Mouse (Mus musculus): ENCODE data around the gene Cyfip2.

The Cyfip2 gene

GRCm38 (mm10) chr11:46307768-46308167, 4.9 kb downstream of the Cyfip2 start:
- no peak for DNase-seq

- DNase-seq: no peak
These were observed 5.9 kb downstream of the Cyfip2 start for GRCm38 (mm10) chr11:46306776-46307175.

GRCm38 (mm10) chr11:46305881-46306520, 6.7 kb downstream of the Cyfip2 start:
- no peak for DNase-seq

GRCm38 (mm10) chr11:46304864-46305710, 7.6 kb downstream of the Cyfip2 start:
- DNase-seq: no peak

- DNase-seq: no peak
These were observed 8.6 kb downstream of the Cyfip2 start for GRCm38 (mm10) chr11:46304093-46304492.

- no peak for DNase-seq
These were observed 10.2 kb downstream of the Cyfip2 start for GRCm38 (mm10) chr11:46302471-46302870.

- DNase-seq: peak; percentile 85
These were observed 10.9 kb downstream of the Cyfip2 start for GRCm38 (mm10) chr11:46301579-46302248.

- peak; percentile 63 for DNase-seq
These were observed 12.8 kb downstream of the Cyfip2 start for GRCm38 (mm10) chr11:46299901-46300300.

GRCm38 (mm10) chr11:46298889-46299785, 13.5 kb downstream of the Cyfip2 start:
- DNase-seq: peak; percentile 66

- DNase-seq: no peak
These were observed 18.3 kb downstream of the Cyfip2 start for GRCm38 (mm10) chr11:46294390-46294789.

- DNase-seq: no peak
These were observed 19.2 kb downstream of the Cyfip2 start for GRCm38 (mm10) chr11:46293491-46293890.

GRCm38 (mm10) chr11:46290988-46291405, 21.7 kb downstream of the Cyfip2 start:
- DNase-seq: no peak

- no peak for DNase-seq
These were observed 23.1 kb downstream of the Cyfip2 start for GRCm38 (mm10) chr11:46289561-46289960.

- no peak for DNase-seq
These were observed 23.6 kb downstream of the Cyfip2 start for GRCm38 (mm10) chr11:46289022-46289421.

GRCm38 (mm10) chr11:46288091-46288490, 24.6 kb downstream of the Cyfip2 start:
- no peak for DNase-seq

- DNase-seq: no peak
These were observed 25.9 kb downstream of the Cyfip2 start for GRCm38 (mm10) chr11:46286803-46287202.

GRCm38 (mm10) chr11:46283800-46284199, 28.9 kb downstream of the Cyfip2 start:
- peak; percentile 71 for DNase-seq

- DNase-seq: peak; percentile 50
These were observed 30.0 kb downstream of the Cyfip2 start for GRCm38 (mm10) chr11:46282612-46283011.

GRCm38 (mm10) chr11:46278709-46279108, 34.0 kb downstream of the Cyfip2 start:
- no peak for DNase-seq

- DNase-seq: no peak
These were observed 34.5 kb downstream of the Cyfip2 start for GRCm38 (mm10) chr11:46278140-46278539.

GRCm38 (mm10) chr11:46276778-46277177, 35.9 kb downstream of the Cyfip2 start:
- no peak for DNase-seq

GRCm38 (mm10) chr11:46276168-46276567, 36.5 kb downstream of the Cyfip2 start:
- DNase-seq: no peak

- peak; percentile 85 for DNase-seq
These were observed 37.4 kb downstream of the Cyfip2 start for GRCm38 (mm10) chr11:46275302-46275701.
